Mouse (Mus musculus): ENCODE results near the gene Foxr1.

DNA sequence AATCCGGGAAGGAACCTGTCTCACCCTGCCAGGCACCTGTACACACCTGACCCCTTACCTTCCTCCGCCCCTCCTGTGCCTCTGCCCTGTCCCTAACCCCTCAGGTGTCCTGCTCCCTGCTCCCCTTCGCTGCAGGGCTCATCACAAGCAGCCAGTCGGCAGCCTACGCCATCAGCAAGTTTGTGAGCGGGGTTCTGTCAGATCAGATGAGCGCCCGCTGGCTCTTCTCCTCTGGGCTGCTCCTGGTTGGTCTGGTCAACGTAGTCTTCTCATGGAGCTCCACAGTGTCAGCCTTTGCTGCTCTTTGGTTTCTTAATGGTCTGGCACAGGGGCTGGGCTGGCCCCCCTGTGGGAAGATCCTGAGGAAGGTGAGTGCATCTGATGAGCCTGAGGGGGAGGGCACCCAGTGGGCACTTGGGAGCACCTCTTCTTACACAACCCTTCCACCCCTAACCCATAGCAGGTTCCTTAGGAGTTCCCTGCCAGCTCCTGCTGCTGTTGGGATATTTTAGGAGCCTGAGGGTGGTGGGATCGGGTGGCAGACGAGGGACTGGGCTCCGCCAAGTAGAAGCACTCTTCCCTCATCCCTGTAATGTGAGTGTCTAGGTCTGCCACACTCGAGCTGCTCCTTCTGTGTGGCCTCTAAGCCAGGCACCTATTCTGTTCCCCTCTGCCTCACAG lies 41.7 kb downstream of the Foxr1 start:
- no peak for TF ChIP-seq CTCF (IDR thresholded peaks at IDR 0.05; ENCODE audit: borderline replicate concordance, insufficient read depth, low read depth, low read length)
- no peak for TF ChIP-seq POLR2A (IDR thresholded peaks at IDR 0.05; ENCODE audit: borderline replicate concordance, insufficient read depth, low read length)

Data from cerebellum, adult 2 months (tissue).